In the genomic region with DNA sequence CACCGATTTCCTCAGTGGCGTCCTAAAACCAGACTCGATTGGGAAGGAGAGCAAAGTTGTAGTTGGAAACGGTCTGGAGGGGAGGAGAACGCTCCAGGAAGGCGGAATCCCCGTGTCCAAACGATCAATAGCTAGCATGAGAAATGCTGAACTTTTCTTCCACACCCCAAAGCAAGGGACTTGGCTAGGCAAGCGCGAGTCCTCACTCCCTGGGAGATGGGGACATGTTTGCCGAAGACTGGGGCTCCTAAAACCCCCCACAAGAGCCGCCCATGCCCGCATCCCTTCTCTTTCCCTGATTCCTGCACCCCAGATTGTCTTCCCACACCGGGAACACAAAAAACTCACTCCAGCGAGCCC, we compare ENCODE assay signal across 8 mouse cellular contexts. TPM values are rescaled to one million over a fixed set of nuclear protein-coding genes. Genes with fewer than 3 reads are reported as not detected.
DNase-seq lines count a peak whose midpoint lies in the region; ATAC-seq and TF ChIP-seq lines count a peak whose summit lies in the region.

No protein-coding gene starts in this region.

- peak overlapping the region; percentile 82 for H3K4me3 ChIP-seq in kidney, embryonic 14.5 days (ENCODE audit: low read length)
- peak overlapping the region; percentile 86 for H3K4me3 ChIP-seq in hindbrain, postnatal 0 days (ENCODE audit: low read length)
- peak overlapping the region; percentile 78 for H3K4me3 ChIP-seq in midbrain, embryonic 16.5 days (ENCODE audit: low read depth, low read length)

- peak overlapping the region; percentile 83 for H3K9ac ChIP-seq in kidney, embryonic 14.5 days (ENCODE audit: low read depth, low read length)
- peak overlapping the region; percentile 74 for H3K9ac ChIP-seq in hindbrain, postnatal 0 days (replicated peaks; ENCODE audit: low read length)
- peak overlapping the region; percentile 78 for H3K9ac ChIP-seq in midbrain, embryonic 16.5 days (ENCODE audit: low read depth, low read length)

- no peaks in the 10 kb centered on the region for H3K27me3 ChIP-seq in kidney, embryonic 14.5 days (ENCODE audit: control insufficient read depth, insufficient read depth, low read length)
- no peaks in the 10 kb centered on the region for H3K27me3 ChIP-seq in hindbrain, postnatal 0 days (ENCODE audit: insufficient read depth, low read length)
- H3K27me3 ChIP-seq in midbrain, embryonic 16.5 days (ENCODE audit: control insufficient read depth, insufficient read depth, low read depth, low read length): no peaks in the 10 kb centered on the region

- peak overlapping the region; percentile 66 for H3K4me2 ChIP-seq in kidney, embryonic 14.5 days (replicated peaks; ENCODE audit: low read depth, low read length)
- H3K4me2 ChIP-seq in hindbrain, postnatal 0 days (ENCODE audit: low read depth, low read length): peak overlapping the region; percentile 75
- peak overlapping the region; percentile 70 for H3K4me2 ChIP-seq in midbrain, embryonic 16.5 days (ENCODE audit: low read length)

- no peak for TF ChIP-seq CTCF in hindbrain, postnatal 0 days (IDR thresholded peaks at IDR 0.05; ENCODE audit: low read depth)

- peak; percentile 58 for ATAC-seq in kidney, embryonic 14.5 days (ENCODE audit: low FRiP score, low TSS enrichment)
- peak; percentile 64 for ATAC-seq in hindbrain, postnatal 0 days
- ATAC-seq in midbrain, embryonic 16.5 days: peak; percentile 76

- 1% methylated on average over 15 of the region's 15 CpGs for WGBS in kidney, embryonic 14.5 days
- WGBS in hindbrain, postnatal 0 days: under 1% methylated on average over 15 of the region's 15 CpGs
- under 1% methylated on average over 15 of the region's 15 CpGs for WGBS in midbrain, embryonic 16.5 days

- H3K9me3 ChIP-seq in kidney, embryonic 14.5 days (ENCODE audit: control insufficient read depth, low read length): no peaks in the 10 kb centered on the region
- no peaks in the 10 kb centered on the region for H3K9me3 ChIP-seq in hindbrain, postnatal 0 days (ENCODE audit: low read length)
- H3K9me3 ChIP-seq in midbrain, embryonic 16.5 days (replicated peaks; ENCODE audit: control insufficient read depth, low read length, poor library complexity, severe bottlenecking): no peaks in the 10 kb centered on the region

- peaks cover 6% of the 10 kb centered on the region; the same call in 1 of the 2 replicates for H3K4me1 ChIP-seq in kidney, embryonic 14.5 days (ENCODE audit: control insufficient read depth, insufficient read depth, low read length)
- H3K4me1 ChIP-seq in hindbrain, postnatal 0 days (ENCODE audit: insufficient read depth, low read length): peaks cover 4% of the 10 kb centered on the region; the same call in 1 of the 2 replicates
- H3K4me1 ChIP-seq in midbrain, embryonic 16.5 days (ENCODE audit: control insufficient read depth, insufficient read depth, low read length): peaks cover 11% of the 10 kb centered on the region

- H3K27ac ChIP-seq in kidney, embryonic 14.5 days (ENCODE audit: low read depth, low read length): no peak overlapping the region
- peak overlapping the region; percentile 71; the same call in 1 of the 2 replicates for H3K27ac ChIP-seq in hindbrain, postnatal 0 days
- H3K27ac ChIP-seq in midbrain, embryonic 16.5 days (ENCODE audit: low read length): peak overlapping the region; percentile 76

- peaks cover 16% of the 10 kb centered on the region for H3K36me3 ChIP-seq in kidney, embryonic 14.5 days (ENCODE audit: control insufficient read depth, insufficient read depth, low read length)
- H3K36me3 ChIP-seq in hindbrain, postnatal 0 days (ENCODE audit: insufficient read depth, low read length): peaks cover 12% of the 10 kb centered on the region; the same call in 1 of the 2 replicates
- peaks cover 13% of the 10 kb centered on the region for H3K36me3 ChIP-seq in midbrain, embryonic 16.5 days (ENCODE audit: control insufficient read depth, insufficient read depth, low read length)

- no peak for DNase-seq in kidney, postnatal 25 days
- peak; percentile 7 for DNase-seq in c-Kit-positive CD71-negative TER-119-negative erythroid progenitor cells, embryonic 14.5 days (ENCODE audit: low read depth)
- DNase-seq in hindbrain, postnatal 0 days (ENCODE audit: low spot score): peak; percentile 16
- no peak for DNase-seq in adrenal gland, adult 2 months
- DNase-seq in Muller cell, postnatal 12 days (ENCODE audit: inconsistent ontology term): no peak
- DNase-seq in layer of hippocampus, adult 9-11 months: no peak

RNA-seq across cellular contexts. Expression of gene Mrpl39, which starts 0.8 kb away (rescaled TPM):
- polyA plus RNA-seq in kidney, embryonic 14.5 days (2014; fragmentation: Nextera tagmentation; extraction: Ambion mirVana): 48.2 and 54.4 TPM in 2 replicates
- total RNA-seq in hindbrain, postnatal 0 days (2014; rRNA removed): 12.1 and 22.4 TPM in 2 replicates
- polyA plus RNA-seq in hindbrain, postnatal 0 days (2015; fragmentation: Nextera tagmentation; extraction: Ambion mirVana): 36.2 and 38.2 TPM in 2 replicates
- 37.3 and 37.4 TPM in 2 replicates for polyA plus RNA-seq in midbrain, embryonic 16.5 days (2015; fragmentation: Nextera tagmentation; extraction: Ambion mirVana)
- 10 to 100 TPM; 44.0 to 48.8 TPM for total RNA-seq in adrenal gland, adult 2 months (2021)
- 9.9 and 16.9 TPM in 2 replicates for polyA plus RNA-seq in adrenal gland, adult 2 months (2012; rRNA removed)

RNA-seq across cellular contexts. Expression of gene Jam2, which starts 39.1 kb away (rescaled TPM):
- 2.5 and 3.4 TPM in 2 replicates for polyA plus RNA-seq in kidney, embryonic 14.5 days (2014; fragmentation: Nextera tagmentation; extraction: Ambion mirVana)
- 31.2 and 34.8 TPM in 2 replicates for total RNA-seq in hindbrain, postnatal 0 days (2014; rRNA removed)
- polyA plus RNA-seq in hindbrain, postnatal 0 days (2015; fragmentation: Nextera tagmentation; extraction: Ambion mirVana): 28.7 and 33.2 TPM in 2 replicates
- polyA plus RNA-seq in midbrain, embryonic 16.5 days (2015; fragmentation: Nextera tagmentation; extraction: Ambion mirVana): 23.1 and 23.6 TPM in 2 replicates
- 10 to 100 TPM; 11.5 to 15.0 TPM for total RNA-seq in adrenal gland, adult 2 months (2021)
- polyA plus RNA-seq in adrenal gland, adult 2 months (2012; rRNA removed): 4.5 and 4.8 TPM in 2 replicates

Comparison
In these comparisons a context has a peak if more than half of its experiments do, and no peak if none do; other contexts are left out.
1. DNase-seq: peak in c-Kit-positive CD71-negative TER-119-negative erythroid progenitor cells, embryonic 14.5 days (single experiment) and hindbrain, postnatal 0 days (single experiment); none in kidney, postnatal 25 days (0 of 2), adrenal gland, adult 2 months (single experiment), Muller cell, postnatal 12 days (single experiment) and layer of hippocampus, adult 9-11 months (single experiment).
2. Peak in every context shown above with its lines, with median percentiles within 50 percentile points of each other: ATAC-seq, H3K4me2 ChIP-seq, H3K4me3 ChIP-seq and H3K9ac ChIP-seq.